In the genomic region with DNA sequence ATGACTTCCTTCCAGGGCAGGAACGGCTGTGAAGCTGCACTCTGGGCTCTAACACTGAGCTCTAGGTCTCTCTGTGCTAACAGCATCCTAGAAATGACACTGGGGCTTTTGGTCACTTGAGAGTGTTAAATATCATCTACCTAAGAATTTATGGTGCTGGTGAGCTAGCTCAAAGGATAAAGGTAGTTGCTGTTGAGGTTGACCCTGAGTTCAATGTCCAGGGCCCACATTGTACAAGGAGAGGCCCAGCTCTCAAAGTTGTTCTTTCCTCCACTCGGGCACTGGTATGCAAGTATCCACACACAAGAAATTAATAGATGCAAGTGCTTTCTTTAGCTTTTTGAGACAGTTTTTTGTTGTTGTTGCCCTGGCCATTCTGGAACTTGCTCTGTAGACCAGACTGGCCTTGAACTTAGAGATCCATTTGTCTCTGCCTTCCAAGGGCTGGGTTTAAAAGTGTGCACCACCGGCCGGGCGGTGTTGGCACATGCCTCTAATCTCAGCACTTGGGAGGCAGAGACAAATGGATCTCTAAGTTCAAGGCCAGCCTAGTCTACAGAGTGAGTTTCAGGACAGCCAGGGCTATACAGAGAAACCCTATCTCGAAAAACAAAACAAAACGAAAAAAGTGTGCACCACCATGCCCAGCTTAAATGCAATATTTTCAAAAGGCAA, we compare ENCODE assay signal across 11 mouse cellular contexts.
"Had no signal": no experiment of that assay in that cellular context is flagged by ENCODE, and none has a peak within 500 bp of the region (broad histone marks: within the 10 kb centered on the region; RNA-seq: fewer than 3 reads in every experiment).

No protein-coding gene starts in this region.

- ATAC-seq: lung, postnatal 0 days; midbrain, embryonic 13.5 days had no signal

- DNase-seq: lung, adult 2 months; lung, postnatal 36 days; thymus, postnatal 4 days had no signal

- H3K4me1 ChIP-seq: limb, embryonic 10.5 days; liver, embryonic 15.5 days; midbrain, embryonic 13.5 days; neural tube, embryonic 12.5 days had no signal

- H3K27me3 ChIP-seq: liver, embryonic 15.5 days; midbrain, embryonic 13.5 days; neural tube, embryonic 12.5 days had no signal

- H3K4me3 ChIP-seq: limb, embryonic 10.5 days; liver, embryonic 15.5 days; midbrain, embryonic 13.5 days; myocyte; neural tube, embryonic 12.5 days had no signal

- H3K4me2 ChIP-seq: liver, embryonic 11.5 days; liver, embryonic 15.5 days; midbrain, embryonic 13.5 days; neural tube, embryonic 12.5 days had no signal

- H3K9ac ChIP-seq: liver, embryonic 15.5 days; midbrain, embryonic 13.5 days; neural tube, embryonic 12.5 days had no signal

- H3K9me3 ChIP-seq: limb, embryonic 10.5 days; liver, embryonic 15.5 days; midbrain, embryonic 13.5 days; neural tube, embryonic 12.5 days had no signal

- H3K27ac ChIP-seq: limb, embryonic 10.5 days; liver, embryonic 15.5 days; midbrain, embryonic 13.5 days; neural tube, embryonic 12.5 days; stomach, postnatal 0 days had no signal
